Mouse (Mus musculus): ENCODE data around the gene Hoxc5. TPM values are rescaled to one million over a fixed set of nuclear protein-coding genes. Genes with fewer than 3 reads are reported as not detected.

The Hoxc5 gene
- polyA plus RNA-seq, 1 experiment from 2014 or later: 0.53 TPM

DNA sequence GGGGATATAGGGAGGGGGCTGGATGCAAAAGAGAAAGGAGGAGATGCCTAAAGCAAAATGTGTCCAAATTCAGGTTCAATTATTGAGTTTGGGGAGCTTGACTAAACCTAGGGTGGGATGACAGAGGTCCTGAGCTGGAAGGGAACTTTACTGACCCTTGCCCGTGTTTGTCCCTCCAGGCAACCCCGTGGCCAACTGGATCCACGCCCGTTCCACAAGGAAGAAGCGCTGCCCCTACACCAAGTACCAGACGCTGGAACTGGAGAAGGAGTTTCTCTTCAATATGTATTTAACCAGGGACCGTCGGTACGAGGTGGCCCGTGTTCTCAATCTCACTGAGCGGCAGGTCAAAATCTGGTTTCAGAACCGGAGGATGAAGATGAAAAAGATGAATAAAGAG, 16.5 kb downstream of the Hoxc5 start:
- ATAC-seq (replicated peaks; ENCODE audit: insufficient number of reproducible peaks, low FRiP score, low TSS enrichment, low read depth): no peak

DNA sequence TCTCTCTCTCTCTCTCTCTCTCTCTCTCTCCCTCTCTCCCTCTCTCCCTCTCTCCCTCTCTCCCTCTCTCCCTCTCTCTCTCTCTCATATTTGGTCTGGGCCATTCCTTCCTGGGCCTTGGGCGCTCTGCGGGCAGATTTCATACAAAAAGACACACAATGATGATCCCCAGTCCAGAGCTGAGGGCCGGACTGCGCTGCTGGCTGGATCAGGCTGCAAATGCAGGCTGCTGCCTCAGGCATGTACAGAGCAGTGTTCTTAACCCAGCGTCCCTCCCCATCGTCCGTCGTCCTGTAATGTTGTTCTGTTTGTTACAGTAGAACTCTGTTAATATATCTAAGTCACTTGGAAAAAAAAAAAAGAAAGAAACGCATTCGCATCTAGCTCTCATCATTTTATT, 17.3 kb downstream of the Hoxc5 start:
- under 1% methylated on average over 10 of the region's 10 CpGs for WGBS
- DNase-seq (ENCODE audit: low spot score) (no peak), ATAC-seq (replicated peaks; ENCODE audit: insufficient number of reproducible peaks, low FRiP score, low TSS enrichment, low read depth) (no peak)
- Histone ChIP-seq H3K4me3 (ENCODE audit: low read depth, low read length) (no peak overlapping the region), H3K9me3 (replicated peaks; ENCODE audit: control insufficient read depth, low read length) (no peaks in the 10 kb centered on the region), H3K27ac (replicated peaks; ENCODE audit: low read depth, low read length) (no peak overlapping the region), H3K4me1 (ENCODE audit: control insufficient read depth, insufficient read depth, low read length) (peaks cover 6% of the 10 kb centered on the region), H3K27me3 (ENCODE audit: control insufficient read depth, insufficient read depth, low read length) (peaks cover 96% of the 10 kb centered on the region), H3K4me2 (ENCODE audit: low read depth, low read length) (no peak overlapping the region), H3K36me3 (replicated peaks; ENCODE audit: control insufficient read depth, insufficient read depth, low read depth, low read length) (no peaks in the 10 kb centered on the region), H3K9ac (replicated peaks; ENCODE audit: low read length) (no peak overlapping the region)

More for the DNA sequence above, 16.5 kb downstream of the Hoxc5 start:
- Histone ChIP-seq H3K9ac (replicated peaks; ENCODE audit: low read length) (no peak overlapping the region), H3K9me3 (replicated peaks; ENCODE audit: control insufficient read depth, low read length) (no peaks in the 10 kb centered on the region), H3K4me3 (ENCODE audit: low read depth, low read length) (no peak overlapping the region), H3K27me3 (ENCODE audit: control insufficient read depth, insufficient read depth, low read length) (peaks cover 96% of the 10 kb centered on the region), H3K27ac (replicated peaks; ENCODE audit: low read depth, low read length) (no peak overlapping the region), H3K36me3 (replicated peaks; ENCODE audit: control insufficient read depth, insufficient read depth, low read depth, low read length) (no peaks in the 10 kb centered on the region), H3K4me1 (ENCODE audit: control insufficient read depth, insufficient read depth, low read length) (peaks cover 6% of the 10 kb centered on the region), H3K4me2 (ENCODE audit: low read depth, low read length) (no peak overlapping the region)
- DNase-seq (ENCODE audit: low spot score): no peak
- whole genome bisulfite sequencing: 2% methylated on average over 12 of the region's 12 CpGs

DNA sequence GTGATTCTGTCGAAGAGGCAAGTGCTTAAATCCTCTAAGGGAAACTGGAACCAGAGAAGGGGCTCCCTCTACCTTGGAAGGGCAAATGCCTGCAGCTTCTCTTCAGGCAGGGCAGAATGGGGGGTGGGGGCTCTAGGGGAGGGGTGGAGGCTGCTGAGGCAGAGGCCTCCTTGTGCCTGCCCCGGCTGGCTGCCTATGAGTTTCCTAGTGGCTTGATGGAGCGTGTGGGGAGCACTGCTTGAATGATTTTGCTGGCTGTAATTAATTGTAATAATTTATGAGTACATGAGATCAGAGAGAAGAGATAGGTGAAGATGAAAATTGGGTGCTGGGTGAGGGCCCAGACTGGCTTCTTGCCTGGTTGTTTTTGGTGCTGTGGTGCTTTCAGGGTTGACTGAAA, 17.7 kb downstream of the Hoxc5 start:
- DNase-seq (ENCODE audit: low spot score) (no peak), ATAC-seq (replicated peaks; ENCODE audit: insufficient number of reproducible peaks, low FRiP score, low TSS enrichment, low read depth) (no peak)
- Histone ChIP-seq H3K27ac (replicated peaks; ENCODE audit: low read depth, low read length) (no peak overlapping the region), H3K27me3 (ENCODE audit: control insufficient read depth, insufficient read depth, low read length) (peaks cover 96% of the 10 kb centered on the region), H3K4me2 (ENCODE audit: low read depth, low read length) (no peak overlapping the region), H3K4me1 (ENCODE audit: control insufficient read depth, insufficient read depth, low read length) (peaks cover 6% of the 10 kb centered on the region), H3K9me3 (replicated peaks; ENCODE audit: control insufficient read depth, low read length) (no peaks in the 10 kb centered on the region), H3K4me3 (ENCODE audit: low read depth, low read length) (no peak overlapping the region), H3K9ac (replicated peaks; ENCODE audit: low read length) (no peak overlapping the region), H3K36me3 (replicated peaks; ENCODE audit: control insufficient read depth, insufficient read depth, low read depth, low read length) (no peaks in the 10 kb centered on the region)
- 4% methylated on average over 3 of the region's 3 CpGs for WGBS

DNA sequence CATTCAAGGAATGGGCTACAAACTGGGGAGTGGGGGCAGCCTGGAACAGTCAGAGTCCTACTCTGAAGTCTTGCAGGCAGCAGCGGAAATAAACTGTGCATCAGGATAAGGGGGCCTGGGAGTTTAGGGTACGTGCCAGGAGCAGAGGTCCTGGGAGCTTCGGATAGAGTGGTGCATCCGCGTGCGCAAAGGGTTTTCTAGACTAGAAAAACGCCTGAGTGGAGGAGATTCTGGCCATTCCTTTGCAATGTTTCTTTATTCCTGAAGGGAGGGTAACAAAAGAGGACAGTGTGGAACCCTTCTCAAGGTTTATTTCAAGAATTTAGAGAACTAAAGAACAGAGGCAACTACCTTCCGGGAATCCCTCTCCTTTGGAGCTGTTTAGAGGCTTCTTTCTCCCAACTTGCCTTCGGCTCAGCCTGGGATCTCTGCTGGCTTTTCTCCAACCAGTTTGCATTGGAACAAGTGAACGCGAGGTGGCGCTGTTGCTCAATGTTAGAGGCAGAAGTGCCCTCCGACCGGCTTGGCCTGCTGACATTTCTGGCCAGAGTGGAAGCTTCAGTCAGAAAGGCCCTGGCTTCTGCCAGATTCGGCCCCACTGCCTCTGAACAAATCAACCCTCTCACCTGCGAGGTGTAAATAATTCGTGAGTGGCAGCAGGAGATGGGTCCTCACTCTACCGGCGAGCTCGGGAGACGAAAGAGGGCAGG, 20.0 kb downstream of the Hoxc5 start:
- Histone ChIP-seq H3K27me3 (ENCODE audit: control insufficient read depth, insufficient read depth, low read length) (peaks cover 95% of the 10 kb centered on the region), H3K27ac (replicated peaks; ENCODE audit: low read depth, low read length) (no peak overlapping the region), H3K9me3 (replicated peaks; ENCODE audit: control insufficient read depth, low read length) (no peaks in the 10 kb centered on the region), H3K4me3 (ENCODE audit: low read depth, low read length) (no peak overlapping the region), H3K36me3 (replicated peaks; ENCODE audit: control insufficient read depth, insufficient read depth, low read depth, low read length) (no peaks in the 10 kb centered on the region), H3K4me2 (ENCODE audit: low read depth, low read length) (no peak overlapping the region), H3K4me1 (ENCODE audit: control insufficient read depth, insufficient read depth, low read length) (no peaks in the 10 kb centered on the region), H3K9ac (replicated peaks; ENCODE audit: low read length) (no peak overlapping the region)
- DNase-seq (ENCODE audit: low spot score) (peak; percentile 96), ATAC-seq (replicated peaks; ENCODE audit: insufficient number of reproducible peaks, low FRiP score, low TSS enrichment, low read depth) (no peak; the same call in 1 of the 2 replicates)
- WGBS: 3% methylated on average over 21 of the region's 21 CpGs

DNA sequence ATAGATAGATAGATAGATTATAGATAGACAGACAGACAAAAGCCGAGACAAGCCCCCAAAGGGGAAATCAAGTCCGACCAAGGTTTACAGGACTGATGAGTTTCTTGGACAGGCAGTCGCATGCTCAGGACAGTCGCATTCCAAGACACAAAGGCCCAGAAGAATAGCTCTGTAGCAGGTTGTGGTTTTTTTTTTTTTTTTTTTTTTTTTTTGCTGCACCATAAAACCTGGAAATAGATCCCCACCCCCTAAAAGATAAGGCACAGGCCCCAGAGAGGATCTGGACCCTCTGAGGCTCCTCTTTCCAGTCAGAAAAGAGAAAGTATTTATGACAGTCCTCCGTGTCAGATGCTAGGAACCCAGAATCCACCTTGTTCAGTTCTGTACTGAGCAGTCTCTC, 20.8 kb downstream of the Hoxc5 start:
- ATAC-seq (replicated peaks; ENCODE audit: insufficient number of reproducible peaks, low FRiP score, low TSS enrichment, low read depth): no peak
- Histone ChIP-seq H3K27ac (replicated peaks; ENCODE audit: low read depth, low read length) (no peak overlapping the region), H3K9me3 (replicated peaks; ENCODE audit: control insufficient read depth, low read length) (no peaks in the 10 kb centered on the region), H3K4me1 (ENCODE audit: control insufficient read depth, insufficient read depth, low read length) (no peaks in the 10 kb centered on the region), H3K9ac (replicated peaks; ENCODE audit: low read length) (no peak overlapping the region), H3K4me3 (ENCODE audit: low read depth, low read length) (no peak overlapping the region), H3K27me3 (ENCODE audit: control insufficient read depth, insufficient read depth, low read length) (peaks cover 96% of the 10 kb centered on the region), H3K4me2 (ENCODE audit: low read depth, low read length) (no peak overlapping the region), H3K36me3 (replicated peaks; ENCODE audit: control insufficient read depth, insufficient read depth, low read depth, low read length) (no peaks in the 10 kb centered on the region)
- WGBS: 11% methylated on average over 5 of the region's 5 CpGs
- no peak for DNase-seq (ENCODE audit: low spot score)

DNA sequence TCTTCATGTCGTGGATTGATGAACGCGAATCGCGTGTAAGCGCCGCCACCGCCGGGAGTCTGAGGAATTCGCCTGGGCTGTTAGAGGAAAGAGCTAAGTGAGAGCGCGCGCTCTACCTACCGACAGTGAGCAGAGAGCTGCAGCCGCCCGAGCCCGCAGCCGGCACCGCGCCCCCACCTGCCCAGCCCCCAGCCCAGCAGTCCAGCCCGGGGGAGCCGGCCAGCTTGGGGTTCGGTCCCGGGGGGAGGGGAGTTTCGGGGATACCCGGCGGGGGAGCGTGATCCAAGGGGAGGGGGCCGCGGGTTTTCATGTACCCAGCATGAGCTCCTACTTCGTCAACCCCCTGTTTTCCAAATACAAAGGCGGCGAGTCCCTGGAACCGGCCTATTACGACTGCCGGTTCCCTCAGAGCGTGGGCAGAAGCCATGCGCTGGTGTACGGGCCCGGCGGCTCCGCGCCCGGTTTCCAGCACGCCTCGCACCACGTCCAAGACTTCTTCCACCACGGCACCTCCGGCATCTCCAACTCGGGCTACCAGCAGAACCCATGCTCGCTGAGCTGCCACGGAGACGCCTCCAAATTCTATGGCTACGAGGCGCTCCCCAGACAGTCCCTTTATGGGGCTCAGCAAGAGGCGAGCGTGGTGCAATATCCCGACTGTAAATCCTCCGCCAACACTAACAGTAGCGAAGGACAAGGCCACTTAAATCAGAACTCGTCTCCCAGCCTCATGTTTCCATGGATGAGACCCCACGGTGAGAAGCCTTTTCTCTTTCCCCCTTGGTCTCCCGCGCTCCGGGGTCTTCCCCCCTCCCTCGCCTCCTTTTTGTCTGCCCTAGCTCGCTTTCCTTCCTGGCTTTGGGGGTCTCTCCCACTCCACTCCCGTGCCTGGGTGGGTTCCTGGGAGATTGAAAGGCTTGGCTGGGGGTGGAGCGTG, 23.5 kb downstream of the Hoxc5 start, which contains the start of gene Hoxc8:
Hoxc8 (plus strand) TSS at position 147 of the 937 bp plus-strand sequence.
- ATAC-seq (replicated peaks; ENCODE audit: insufficient number of reproducible peaks, low FRiP score, low TSS enrichment, low read depth) (no peak), DNase-seq (ENCODE audit: low spot score) (no peak)
- Histone ChIP-seq H3K9ac (replicated peaks; ENCODE audit: low read length) (no peak within 1 kb of the TSS), H3K4me3 (ENCODE audit: low read depth, low read length) (no peak within 1 kb of the TSS), H3K4me2 (ENCODE audit: low read depth, low read length) (no peak within 1 kb of the TSS), H3K36me3 (replicated peaks; ENCODE audit: control insufficient read depth, insufficient read depth, low read depth, low read length) (no peaks in the 10 kb centered on the region), H3K27me3 (ENCODE audit: control insufficient read depth, insufficient read depth, low read length) (peaks cover 93% of the 10 kb centered on the region), H3K27ac (replicated peaks; ENCODE audit: low read depth, low read length) (no peak within 1 kb of the TSS), H3K9me3 (replicated peaks; ENCODE audit: control insufficient read depth, low read length) (no peaks in the 10 kb centered on the region), H3K4me1 (ENCODE audit: control insufficient read depth, insufficient read depth, low read length) (no peaks in the 10 kb centered on the region)
- under 1% methylated on average over 69 of the region's 69 CpGs for WGBS

DNA sequence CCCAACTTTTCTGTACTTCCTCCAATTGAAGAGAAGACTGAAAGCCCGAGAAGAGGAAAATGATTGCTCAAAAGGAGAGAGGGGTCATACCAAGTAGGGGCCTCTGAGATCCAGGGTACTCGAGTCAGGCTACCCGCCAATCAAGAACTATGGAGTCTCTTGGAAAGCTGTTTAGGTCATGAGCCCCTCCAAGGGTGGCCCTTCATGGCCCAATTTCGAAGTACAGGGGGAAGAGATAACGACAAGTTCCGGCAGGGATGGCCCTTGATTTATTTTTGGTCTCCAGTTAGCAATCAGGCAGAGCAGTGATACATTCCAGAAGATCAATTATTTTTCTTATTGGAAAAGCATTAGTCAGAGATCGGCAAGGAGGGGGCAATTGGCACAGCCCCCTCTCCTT, 24.5 kb downstream of the Hoxc5 start:
- Histone ChIP-seq H3K9ac (replicated peaks; ENCODE audit: low read length) (no peak overlapping the region), H3K27ac (replicated peaks; ENCODE audit: low read depth, low read length) (no peak overlapping the region), H3K4me2 (ENCODE audit: low read depth, low read length) (no peak overlapping the region), H3K27me3 (ENCODE audit: control insufficient read depth, insufficient read depth, low read length) (peaks cover 93% of the 10 kb centered on the region), H3K9me3 (replicated peaks; ENCODE audit: control insufficient read depth, low read length) (no peaks in the 10 kb centered on the region), H3K36me3 (replicated peaks; ENCODE audit: control insufficient read depth, insufficient read depth, low read depth, low read length) (no peaks in the 10 kb centered on the region), H3K4me1 (ENCODE audit: control insufficient read depth, insufficient read depth, low read length) (no peaks in the 10 kb centered on the region), H3K4me3 (ENCODE audit: low read depth, low read length) (no peak overlapping the region)
- WGBS: 4% methylated on average over 7 of the region's 7 CpGs
- ATAC-seq (replicated peaks; ENCODE audit: insufficient number of reproducible peaks, low FRiP score, low TSS enrichment, low read depth) (no peak), DNase-seq (ENCODE audit: low spot score) (no peak)

DNA sequence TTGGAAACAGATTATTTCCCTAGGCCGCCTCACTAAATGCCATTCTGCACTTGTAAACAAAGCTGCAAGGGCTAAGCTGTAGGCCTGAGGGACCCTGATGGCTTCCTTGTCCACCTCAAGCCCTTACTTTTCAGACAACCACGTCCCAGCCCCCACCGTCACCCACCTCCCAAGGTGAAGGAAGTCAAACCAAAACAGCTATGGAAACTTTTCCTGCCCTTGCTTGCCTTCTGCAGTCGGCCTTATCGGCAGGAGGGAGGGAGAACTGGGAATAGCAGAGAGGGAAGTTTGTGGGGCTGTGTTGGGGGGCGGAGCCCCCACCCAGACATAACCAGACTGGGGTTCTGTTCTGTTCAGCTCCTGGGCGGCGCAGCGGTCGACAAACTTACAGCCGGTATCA, 25.0 kb downstream of the Hoxc5 start:
- no peaks in the 10 kb centered on the region for H3K4me1 ChIP-seq (ENCODE audit: control insufficient read depth, insufficient read depth, low read length)
- no peak overlapping the region for H3K27ac ChIP-seq (replicated peaks; ENCODE audit: low read depth, low read length)
- H3K36me3 ChIP-seq (replicated peaks; ENCODE audit: control insufficient read depth, insufficient read depth, low read depth, low read length): no peaks in the 10 kb centered on the region
- no peak for DNase-seq (ENCODE audit: low spot score)
- no peak overlapping the region for H3K4me2 ChIP-seq (ENCODE audit: low read depth, low read length)
- WGBS: 2% methylated on average over 11 of the region's 11 CpGs
- no peak for ATAC-seq (replicated peaks; ENCODE audit: insufficient number of reproducible peaks, low FRiP score, low TSS enrichment, low read depth)
- H3K4me3 ChIP-seq (ENCODE audit: low read depth, low read length): no peak overlapping the region
- no peaks in the 10 kb centered on the region for H3K9me3 ChIP-seq (replicated peaks; ENCODE audit: control insufficient read depth, low read length)
- H3K9ac ChIP-seq (replicated peaks; ENCODE audit: low read length): no peak overlapping the region
- H3K27me3 ChIP-seq (ENCODE audit: control insufficient read depth, insufficient read depth, low read length): peaks cover 92% of the 10 kb centered on the region

Measured in embryonic facial prominence, embryonic 11.5 days (tissue).